Mouse (Mus musculus) gastrocnemius, adult 18-20 months (tissue): ENCODE results near the gene Dlgap1. TPM values are rescaled to one million over a fixed set of nuclear protein-coding genes. Genes with fewer than 3 reads are reported as not detected.

ENCODE experiments used
- DNase-seq: peaks from one replicate; pipeline ENCODE4 v3.0.0; 2021; ENCODE audit warnings: low spot score
- total RNA-seq, 2 experiments: library from RNA; stranded (reverse); gene quantifications; 2 replicates each; pipeline ENCODE4 v1.2.3; 2021

Dlgap1 gene
- total RNA-seq, 2 experiments from 2014 or later, result 0.37 to 0.40 TPM

- DNase-seq, result no peak
Observed at GRCm38 (mm10) chr17:70457103-70457502, 488.2 kb downstream of the Dlgap1 start.

- DNase-seq, result no peak
Observed at GRCm38 (mm10) chr17:70462231-70462630, 493.4 kb downstream of the Dlgap1 start.

GRCm38 (mm10) chr17:70462771-70463491 lies 494.1 kb downstream of the Dlgap1 start:
- no peak for DNase-seq

GRCm38 (mm10) chr17:70466413-70466812 lies 497.5 kb downstream of the Dlgap1 start:
- no peak for DNase-seq

- no peak for DNase-seq
Observed at GRCm38 (mm10) chr17:70470970-70471371, 502.1 kb downstream of the Dlgap1 start.

- DNase-seq, result no peak
Observed at GRCm38 (mm10) chr17:70472162-70472561, 503.3 kb downstream of the Dlgap1 start.

- DNase-seq, result no peak
Observed at GRCm38 (mm10) chr17:70473871-70474270, 505.0 kb downstream of the Dlgap1 start.

GRCm38 (mm10) chr17:70483716-70484115 lies 514.8 kb downstream of the Dlgap1 start:
- no peak for DNase-seq

- no peak for DNase-seq
Observed at GRCm38 (mm10) chr17:70485668-70486067, 516.8 kb downstream of the Dlgap1 start.

GRCm38 (mm10) chr17:70486259-70486658 lies 517.4 kb downstream of the Dlgap1 start:
- no peak for DNase-seq

- DNase-seq, result no peak
Observed at GRCm38 (mm10) chr17:70486831-70487230, 518.0 kb downstream of the Dlgap1 start.

GRCm38 (mm10) chr17:70488784-70489265 lies 520.0 kb downstream of the Dlgap1 start:
- DNase-seq, result no peak

- DNase-seq, result no peak
Observed at GRCm38 (mm10) chr17:70491575-70491974, 522.7 kb downstream of the Dlgap1 start.

- DNase-seq, result no peak
Observed at GRCm38 (mm10) chr17:70494338-70494737, 525.5 kb downstream of the Dlgap1 start.

- DNase-seq, result no peak
Observed at GRCm38 (mm10) chr17:70498256-70498655, 529.4 kb downstream of the Dlgap1 start.

- DNase-seq, result no peak
Observed at GRCm38 (mm10) chr17:70501933-70502332, 533.1 kb downstream of the Dlgap1 start.

GRCm38 (mm10) chr17:70507759-70508158 lies 538.9 kb downstream of the Dlgap1 start:
- DNase-seq, result no peak

GRCm38 (mm10) chr17:70510441-70510840 lies 541.6 kb downstream of the Dlgap1 start:
- DNase-seq, result no peak

GRCm38 (mm10) chr17:70511401-70511800 lies 542.5 kb downstream of the Dlgap1 start:
- no peak for DNase-seq

GRCm38 (mm10) chr17:70513736-70514135 lies 544.9 kb downstream of the Dlgap1 start:
- DNase-seq, result no peak

- DNase-seq, result no peak
Observed at GRCm38 (mm10) chr17:70516506-70516905, 547.6 kb downstream of the Dlgap1 start.

- DNase-seq, result no peak
Observed at GRCm38 (mm10) chr17:70517333-70517732, 548.5 kb downstream of the Dlgap1 start.

- DNase-seq, result no peak
Observed at GRCm38 (mm10) chr17:70521058-70521851, 552.4 kb downstream of the Dlgap1 start.
